Mouse (Mus musculus) G1E (cell line): ENCODE results near the gene Klhl42. TPM values are rescaled to one million over a fixed set of nuclear protein-coding genes. Genes with fewer than 3 reads are reported as not detected.

Experiments used
- ATAC-seq: 2 replicates; pipeline ENCODE4 v1.8.0; 2016; ENCODE audit warnings: mild to moderate bottlenecking; ENCODE audit not compliant: insufficient number of reproducible peaks, poor library complexity, low FRiP score, severe bottlenecking; ENCODE audit errors: extremely low read depth
- DNase-seq: peaks from one replicate; pipeline ENCODE4 v3.0.0; 2012; ENCODE audit warnings: low spot score
- H3K27me3 ChIP-seq: 2 replicates; pipeline ENCODE4 v1.6.1; 2012; ENCODE audit warnings: mild to moderate bottlenecking, low read length, inconsistent platforms; ENCODE audit not compliant: insufficient read depth
- H3K36me3 ChIP-seq: replicated peaks from 2 replicates; pipeline ENCODE3; 2012; ENCODE audit warnings: mild to moderate bottlenecking, inconsistent platforms
- H3K4me1 ChIP-seq: 2 replicates; pipeline ENCODE4 v1.6.1; 2012; ENCODE audit warnings: low read depth, low read length, inconsistent platforms, mixed read lengths; ENCODE audit not compliant: insufficient read depth
- H3K4me3 ChIP-seq: 2 replicates; pipeline ENCODE4 v1.5.1; 2012; ENCODE audit warnings: low read depth, mild to moderate bottlenecking, inconsistent platforms, low read length, moderate library complexity, mixed read lengths
- H3K9me3 ChIP-seq: replicated peaks from 2 replicates; pipeline ENCODE4 v1.6.1; 2012; ENCODE audit warnings: inconsistent platforms
- CTCF ChIP-seq: IDR thresholded peaks from 2 replicates; pipeline ENCODE4 v1.5.1; 2012; ENCODE audit warnings: low read depth, low read length, inconsistent platforms, mixed read lengths
- GATA1 ChIP-seq: IDR thresholded peaks from 2 replicates; pipeline ENCODE4 v1.6.1; 2012; ENCODE audit warnings: borderline replicate concordance, low read length, inconsistent platforms, mixed read lengths
- GATA2 ChIP-seq: IDR thresholded peaks from 2 replicates; pipeline ENCODE4 v1.6.1; 2012; ENCODE audit warnings: low read depth, low read length, inconsistent platforms, borderline replicate concordance
- POLR2AphosphoS5 ChIP-seq: IDR thresholded peaks from 2 replicates; pipeline ENCODE4 v1.6.1; 2012; ENCODE audit warnings: low read depth, low read length, inconsistent platforms; ENCODE audit not compliant: insufficient replicate concordance
- TAL1 ChIP-seq: conservative IDR thresholded peaks from 2 replicates; pipeline ENCODE4 v1.6.1; 2012; ENCODE audit warnings: low read depth, low read length, inconsistent platforms, mixed read lengths
- polyA plus RNA-seq: library from polyadenylated mRNA; stranded (reverse); fragments of >175 nt; gene quantifications from 2 replicates; pipeline ENCODE4 v1.2.3, GENCODE M21; 2012
- total RNA-seq, 2 experiments: library from RNA; stranded (forward) in 1 of 2; stranded (reverse) in 1 of 2; fragments of 200-1000 nt in 1 of 2; fragments of >200 nt in 1 of 2; fragmentation: Nextera tagmentation in 1 of 2; gene quantifications; 2 replicates each; pipeline ENCODE4 v1.2.3; 2014 to 2017

Klhl42 gene
- total and polyA plus RNA-seq, 3 experiments, result 3.8 to 15.7 (median 8.0) TPM

DNA sequence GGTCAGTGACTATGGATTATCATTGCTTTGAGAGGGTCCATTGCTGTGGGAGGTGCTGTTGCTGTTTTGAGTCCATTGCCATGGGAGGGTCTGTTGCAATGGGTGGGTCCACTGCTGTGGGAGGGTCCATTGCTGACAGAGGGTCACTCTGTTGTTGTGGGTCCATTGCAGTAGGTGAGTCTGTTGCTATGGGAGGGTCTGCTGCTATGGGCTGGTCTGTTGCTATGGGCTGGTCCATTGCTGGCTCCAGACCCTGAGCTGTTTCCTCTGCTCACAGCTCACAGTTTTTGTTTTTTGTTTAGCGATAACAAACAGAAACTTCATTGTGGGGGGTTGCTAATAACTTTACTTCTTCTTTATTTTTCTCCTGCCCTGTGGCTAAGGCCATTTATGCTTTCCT, 14.3 kb downstream of the Klhl42 start:
- DNase-seq (no peak), ATAC-seq (no peak)
- Histone ChIP-seq H3K36me3 (peaks cover 90% of the 10 kb centered on the region), H3K9me3 (no peaks in the 10 kb centered on the region), H3K4me1 (peaks cover 14% of the 10 kb centered on the region), H3K27me3 (no peaks in the 10 kb centered on the region), H3K4me3 (no peak overlapping the region)
- TF ChIP-seq GATA2 (no peak), GATA1 (no peak), TAL1 (no peak), POLR2AphosphoS5 (no peak), CTCF (no peak)

- TF ChIP-seq CTCF (no peak), GATA2 (no peak), TAL1 (no peak), POLR2AphosphoS5 (no peak), GATA1 (no peak)
- peaks cover 11% of the 10 kb centered on the region for H3K4me1 ChIP-seq
- H3K9me3 ChIP-seq, result no peaks in the 10 kb centered on the region
- no peak overlapping the region for H3K4me3 ChIP-seq
- H3K27me3 ChIP-seq, result no peaks in the 10 kb centered on the region
- ATAC-seq, result no peak
- no peak for DNase-seq
- peaks cover 90% of the 10 kb centered on the region for H3K36me3 ChIP-seq
Observed at GRCm38 (mm10) chr6:147106716-147107115, 15.5 kb downstream of the Klhl42 start.

DNA sequence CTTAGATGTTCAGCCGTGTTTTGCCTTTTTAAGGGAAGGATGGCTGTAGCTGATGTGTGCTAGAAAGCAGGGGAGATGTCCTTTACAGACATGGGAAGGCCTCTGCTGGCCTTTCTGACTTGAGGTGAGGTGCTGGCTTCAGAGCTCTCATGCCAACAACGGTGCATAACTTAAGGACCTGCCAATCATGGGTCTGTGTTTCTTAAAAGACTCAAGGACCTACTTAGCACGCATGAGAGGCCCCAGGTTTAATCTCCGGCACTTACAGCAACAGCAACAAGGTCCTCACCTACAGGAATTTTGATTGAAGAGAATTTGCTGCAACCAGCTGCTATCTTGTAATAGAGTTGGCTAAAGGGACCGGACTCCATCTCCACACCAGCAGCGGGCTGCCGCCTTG, 18.1 kb downstream of the Klhl42 start:
- TF ChIP-seq GATA1 (no peak), POLR2AphosphoS5 (no peak), CTCF (no peak), TAL1 (no peak), GATA2 (no peak)
- no peaks in the 10 kb centered on the region for H3K27me3 ChIP-seq
- DNase-seq, result no peak
- ATAC-seq, result no peak
- H3K9me3 ChIP-seq, result no peaks in the 10 kb centered on the region
- peaks cover 8% of the 10 kb centered on the region for H3K4me1 ChIP-seq
- peaks cover 87% of the 10 kb centered on the region for H3K36me3 ChIP-seq
- H3K4me3 ChIP-seq, result no peak overlapping the region

DNA sequence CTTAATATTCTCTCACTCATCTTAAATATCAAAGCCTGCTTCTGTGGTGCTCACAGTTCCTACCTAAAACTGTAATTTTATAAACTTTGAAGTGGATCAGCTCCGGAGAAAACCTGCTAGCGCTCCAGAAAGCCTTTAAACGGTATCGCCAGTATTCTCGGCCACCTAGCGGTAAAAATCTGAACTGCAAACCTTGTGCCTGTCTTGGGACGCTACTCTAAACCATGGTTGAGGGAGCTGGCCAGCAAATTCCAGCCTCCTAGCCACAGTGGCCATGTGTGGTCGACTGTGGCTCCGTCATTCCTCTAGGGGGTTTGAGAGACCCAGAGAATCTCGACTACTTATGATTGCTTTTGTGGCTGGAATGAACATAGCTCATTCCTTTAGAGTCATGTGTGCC, 25.4 kb downstream of the Klhl42 start:
- TF ChIP-seq CTCF (peak; percentile 50), GATA2 (no peak), POLR2AphosphoS5 (no peak), GATA1 (no peak)

GRCm38 (mm10) chr6:147117764-147118163, 26.6 kb downstream of the Klhl42 start:
- Histone ChIP-seq H3K36me3 (peaks cover 23% of the 10 kb centered on the region), H3K4me3 (no peak overlapping the region), H3K4me1 (no peaks in the 10 kb centered on the region), H3K27me3 (peaks cover 3% of the 10 kb centered on the region; the same call in 1 of the 2 replicates), H3K9me3 (no peaks in the 10 kb centered on the region)
- ATAC-seq (no peak), DNase-seq (no peak)
- TF ChIP-seq GATA1 (no peak), CTCF (no peak), GATA2 (no peak), POLR2AphosphoS5 (no peak), TAL1 (no peak)

More for the DNA sequence above, 25.4 kb downstream of the Klhl42 start:
- H3K4me3 ChIP-seq, result no peak overlapping the region
- ATAC-seq (peak; percentile 55), DNase-seq (peak; percentile 25)
- no peaks in the 10 kb centered on the region for H3K9me3 ChIP-seq
- H3K27me3 ChIP-seq, result peaks cover 2% of the 10 kb centered on the region; the same call in 1 of the 2 replicates
- no peaks in the 10 kb centered on the region for H3K4me1 ChIP-seq
- H3K36me3 ChIP-seq, result peaks cover 35% of the 10 kb centered on the region

GRCm38 (mm10) chr6:147118190-147118589, 27.0 kb downstream of the Klhl42 start:
- no peaks in the 10 kb centered on the region for H3K4me1 ChIP-seq
- DNase-seq (no peak), ATAC-seq (no peak)
- H3K9me3 ChIP-seq, result no peaks in the 10 kb centered on the region
- H3K36me3 ChIP-seq, result peaks cover 20% of the 10 kb centered on the region
- no peak for TF ChIP-seq GATA2
- no peak for TF ChIP-seq CTCF
- TF ChIP-seq GATA1, result no peak
- no peak for TF ChIP-seq TAL1
- no peak for TF ChIP-seq POLR2AphosphoS5
- H3K4me3 ChIP-seq, result no peak overlapping the region
- H3K27me3 ChIP-seq, result peaks cover 3% of the 10 kb centered on the region; the same call in 1 of the 2 replicates

- Histone ChIP-seq H3K36me3 (no peaks in the 10 kb centered on the region), H3K4me3 (no peak overlapping the region), H3K4me1 (no peaks in the 10 kb centered on the region), H3K27me3 (peaks cover 5% of the 10 kb centered on the region; the same call in 1 of the 2 replicates), H3K9me3 (no peaks in the 10 kb centered on the region)
- ATAC-seq (no peak), DNase-seq (no peak)
- TF ChIP-seq CTCF (no peak), TAL1 (no peak), GATA1 (no peak), GATA2 (no peak), POLR2AphosphoS5 (no peak)
Observed at GRCm38 (mm10) chr6:147121320-147121719, 30.1 kb downstream of the Klhl42 start.
